Mouse (Mus musculus) brain, embryonic 14.5 days (tissue): ENCODE measurements at regions not wholly inside any gene's neighbourhood (a gene's known extent, or its start where the extent isn't known, plus 50 kb on each side); places are given as distances from the start of the nearest gene placed in this dataset.
A peak's percentile ranks its signal among the peaks of the same experiment; 100 is the strongest.

ENCODE experiments used
- DNase-seq: peaks from one replicate; pipeline ENCODE4 v3.0.0-alpha.2; 2011; ENCODE audit warnings: low read depth
- CTCF ChIP-seq: fragments of 200-500 bp; IDR thresholded peaks from 2 replicates; pipeline ENCODE4 v1.5.1; 2012; ENCODE audit warnings: inconsistent platforms, mild to moderate bottlenecking, moderate library complexity, borderline replicate concordance; ENCODE audit not compliant: insufficient read depth, insufficient read length; ENCODE audit errors: extremely low read depth
- POLR2A ChIP-seq: fragments of 200-500 bp; IDR thresholded peaks from 2 replicates; pipeline ENCODE4 v1.6.1; 2012; ENCODE audit warnings: mild to moderate bottlenecking, inconsistent platforms, borderline replicate concordance; ENCODE audit not compliant: poor library complexity, insufficient read depth, insufficient read length, severe bottlenecking; ENCODE audit errors: extremely low read depth

- TF ChIP-seq CTCF, result no peak
- TF ChIP-seq POLR2A, result no peak
These were observed 612.0 kb downstream of the Ipmk start for GRCm38 (mm10) chr10:71959584-71959983.

GRCm38 (mm10) chr10:71960422-71961089, 613.0 kb downstream of the Ipmk start:
- TF ChIP-seq POLR2A (no peak), CTCF (no peak)
- peak; percentile 88 for DNase-seq

More at GRCm38 (mm10) chr10:71959584-71959983, 612.0 kb downstream of the Ipmk start:
- DNase-seq, result peak; percentile 15

DNA sequence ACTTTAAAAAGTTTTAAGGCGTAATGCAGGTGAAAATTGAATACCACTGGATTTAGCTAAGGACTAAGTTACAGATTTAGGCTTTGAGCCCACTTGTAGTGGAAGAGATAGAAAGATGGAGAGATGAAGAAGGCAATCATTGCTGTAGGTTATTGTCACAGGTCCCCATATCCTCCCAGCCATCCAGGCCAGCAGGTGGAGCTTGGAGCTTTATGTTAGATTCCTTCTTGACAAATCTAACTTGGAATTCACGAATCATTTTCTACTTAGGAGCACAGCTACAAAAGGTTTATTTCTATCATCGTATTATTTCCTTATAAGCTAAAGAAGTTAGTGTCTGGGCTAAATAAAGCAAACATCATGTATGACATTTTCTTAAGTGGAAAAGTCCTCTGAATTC, 630.5 kb downstream of the Ipmk start:
- DNase-seq, result peak; percentile 46

DNA sequence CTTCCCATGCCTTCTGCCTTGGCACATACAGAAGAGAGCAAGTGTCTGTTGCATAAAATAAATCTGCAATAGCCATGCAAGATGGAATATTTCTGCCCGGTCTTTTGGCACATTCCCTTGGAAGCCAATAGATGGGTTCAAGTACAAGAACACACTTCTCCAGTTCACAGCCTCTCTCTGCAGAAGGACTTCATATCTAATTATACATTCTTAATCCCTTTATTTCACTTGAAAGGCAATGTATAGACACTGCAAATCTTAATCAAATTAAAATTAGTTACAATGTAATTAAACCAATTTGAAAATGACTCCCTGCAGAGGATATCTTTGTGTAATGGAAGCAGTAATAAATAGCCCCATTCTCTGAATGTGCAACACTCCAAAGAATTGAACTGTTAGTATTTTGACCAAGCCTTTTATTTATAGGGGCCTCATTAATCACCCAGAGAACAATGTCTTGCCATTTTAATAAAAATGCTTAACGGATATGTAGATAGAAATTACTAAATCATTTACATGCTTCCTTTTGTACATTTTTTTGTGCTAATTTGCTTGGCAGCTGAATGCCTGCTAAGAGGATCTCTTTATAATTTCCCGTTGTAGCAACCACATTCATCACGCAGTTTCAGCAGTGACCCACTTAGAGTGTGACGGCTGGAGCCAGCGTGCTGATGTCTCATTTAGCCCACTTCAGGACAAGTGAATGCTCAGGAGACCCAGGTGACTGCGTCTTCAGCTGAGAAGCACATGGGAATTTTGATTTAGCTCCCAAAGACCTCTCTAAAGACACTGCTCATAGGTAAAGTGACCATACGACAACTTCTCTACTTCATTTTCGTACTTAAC, 651.5 kb upstream of the Zwint start:
- no peak for TF ChIP-seq CTCF
- TF ChIP-seq POLR2A, result no peak
- DNase-seq, result peak; percentile 59

More for the DNA sequence above, 630.5 kb downstream of the Ipmk start:
- TF ChIP-seq POLR2A, result no peak
- TF ChIP-seq CTCF, result peak; percentile 28; the same call in 1 of the 2 replicates
